ENCODE assay signal across 19 mouse cellular contexts in genomic region chr13:53468171-53468570, GRCm38 (mm10). TPM values are rescaled to one million over a fixed set of nuclear protein-coding genes. Genes with fewer than 3 reads are reported as not detected.
DNase-seq lines count a peak whose midpoint lies in the region; ATAC-seq lines count a peak whose summit lies in the region.
"Had no signal": no experiment of that assay in that cellular context is flagged by ENCODE, and none has a peak within 500 bp of the region (broad histone marks: within the 10 kb centered on the region; RNA-seq: fewer than 3 reads in every experiment).

No protein-coding gene starts in this region.

- 51% methylated on average over 14 of the region's 14 CpGs for WGBS in heart, embryonic 11.5 days (ENCODE audit: insufficient replicate concordance)
- 21% methylated on average over 14 of the region's 14 CpGs for WGBS in embryonic facial prominence, embryonic 10.5 days
- 17% methylated on average over 14 of the region's 14 CpGs for WGBS in hindbrain, embryonic 13.5 days
- WGBS in kidney, embryonic 15.5 days = 45% methylated on average over 14 of the region's 14 CpGs

- peaks cover 7% of the 10 kb centered on the region; the same call in 1 of the 2 replicates for H3K4me1 ChIP-seq in heart, embryonic 11.5 days (ENCODE audit: control insufficient read depth, insufficient read depth, low read length)
- peaks cover 81% of the 10 kb centered on the region for H3K4me1 ChIP-seq in embryonic facial prominence, embryonic 10.5 days
- H3K4me1 ChIP-seq in hindbrain, embryonic 13.5 days (replicated peaks) = peaks cover 45% of the 10 kb centered on the region
- H3K4me1 ChIP-seq in kidney, embryonic 15.5 days = peaks cover 33% of the 10 kb centered on the region
- H3K4me1 ChIP-seq: liver, embryonic 13.5 days had no signal

- no peaks in the 10 kb centered on the region for H3K36me3 ChIP-seq in heart, embryonic 11.5 days (ENCODE audit: control insufficient read depth, insufficient read depth, low read length)
- H3K36me3 ChIP-seq in embryonic facial prominence, embryonic 10.5 days (replicated peaks) = 0 out of 2 replicates have a peak, but pooled peaks cover 3% of the 10 kb centered on the region
- no peaks in the 10 kb centered on the region for H3K36me3 ChIP-seq in hindbrain, embryonic 13.5 days
- no peaks in the 10 kb centered on the region for H3K36me3 ChIP-seq in kidney, embryonic 15.5 days
- H3K36me3 ChIP-seq: heart, embryonic 13.5 days; intestine, embryonic 15.5 days; liver, embryonic 13.5 days; stomach, embryonic 15.5 days had no signal

- no peak overlapping the region for H3K9ac ChIP-seq in heart, embryonic 11.5 days (ENCODE audit: low read depth, low read length)
- H3K9ac ChIP-seq in hindbrain, embryonic 13.5 days = no peak overlapping the region
- no peak overlapping the region for H3K9ac ChIP-seq in kidney, embryonic 15.5 days
- H3K9ac ChIP-seq: heart, embryonic 13.5 days; intestine, embryonic 15.5 days; liver, embryonic 13.5 days; stomach, embryonic 15.5 days had no signal

- no peak for DNase-seq in heart, postnatal 36 days
- peak; percentile 35 for DNase-seq in embryonic facial prominence, embryonic 10.5 days (ENCODE audit: low spot score)
- peak; percentile 47 for DNase-seq in neural tube, embryonic 10.5 days (ENCODE audit: extremely low spot score, low spot score)
- no peak for DNase-seq in adrenal gland, adult 8-10 months
- no peak for DNase-seq in thymus, postnatal 0 days (ENCODE audit: low spot score)
- DNase-seq: cerebellum, adult 8-10 months; kidney, postnatal 36 days; layer of hippocampus, postnatal 36 days; liver, embryonic 13.5 days; lung, postnatal 14 days; right cerebral cortex, postnatal 4 days; thymus, postnatal 36 days had no signal

- H3K4me3 ChIP-seq in heart, embryonic 11.5 days (ENCODE audit: low read depth, low read length) = no peak overlapping the region
- H3K4me3 ChIP-seq in embryonic facial prominence, embryonic 10.5 days = peak overlapping the region; percentile 78
- peak overlapping the region; percentile 14; the same call in 1 of the 2 replicates for H3K4me3 ChIP-seq in hindbrain, embryonic 13.5 days
- H3K4me3 ChIP-seq in kidney, embryonic 15.5 days (replicated peaks) = no peak overlapping the region
- H3K4me3 ChIP-seq: heart, embryonic 13.5 days; intestine, embryonic 15.5 days; liver, embryonic 13.5 days; stomach, embryonic 15.5 days had no signal

- peaks cover 59% of the 10 kb centered on the region for H3K27me3 ChIP-seq in heart, embryonic 11.5 days (ENCODE audit: control insufficient read depth, insufficient read depth, low read length)
- H3K27me3 ChIP-seq in embryonic facial prominence, embryonic 10.5 days (replicated peaks; ENCODE audit: low read depth, poor library complexity, severe bottlenecking) = peaks cover 100% of the 10 kb centered on the region
- H3K27me3 ChIP-seq in hindbrain, embryonic 13.5 days = peaks cover 95% of the 10 kb centered on the region
- H3K27me3 ChIP-seq in kidney, embryonic 15.5 days = peaks cover 99% of the 10 kb centered on the region

- no peaks in the 10 kb centered on the region for H3K9me3 ChIP-seq in heart, embryonic 11.5 days (replicated peaks; ENCODE audit: control insufficient read depth, low read length)
- no peaks in the 10 kb centered on the region for H3K9me3 ChIP-seq in embryonic facial prominence, embryonic 10.5 days
- no peaks in the 10 kb centered on the region for H3K9me3 ChIP-seq in hindbrain, embryonic 13.5 days
- no peaks in the 10 kb centered on the region for H3K9me3 ChIP-seq in kidney, embryonic 15.5 days (replicated peaks)
- H3K9me3 ChIP-seq: heart, embryonic 13.5 days; intestine, embryonic 15.5 days; liver, embryonic 13.5 days; stomach, embryonic 15.5 days had no signal

- no peak for ATAC-seq in heart, embryonic 11.5 days (replicated peaks; ENCODE audit: insufficient number of reproducible peaks, low FRiP score, low TSS enrichment)
- ATAC-seq in hindbrain, embryonic 13.5 days (ENCODE audit: low FRiP score) = no peak
- ATAC-seq in kidney, embryonic 15.5 days (replicated peaks; ENCODE audit: low FRiP score) = no peak
- ATAC-seq: intestine, embryonic 15.5 days had no signal

- no peak overlapping the region for H3K27ac ChIP-seq in heart, embryonic 11.5 days (ENCODE audit: low read depth, low read length)
- peak overlapping the region; percentile 51; the same call in 1 of the 2 replicates for H3K27ac ChIP-seq in embryonic facial prominence, embryonic 10.5 days (replicated peaks)
- no peak overlapping the region for H3K27ac ChIP-seq in hindbrain, embryonic 13.5 days
- H3K27ac ChIP-seq in kidney, embryonic 15.5 days = no peak overlapping the region
- H3K27ac ChIP-seq: heart, embryonic 13.5 days; intestine, embryonic 15.5 days; liver, embryonic 13.5 days; stomach, embryonic 15.5 days had no signal

- intact Hi-C loops in heart, postnatal 36 days (cut with DNase I) = no loop called here

- H3K4me2 ChIP-seq in heart, embryonic 11.5 days = peak overlapping the region; percentile 6; the same call in 1 of the 2 replicates
- peak overlapping the region; percentile 35 for H3K4me2 ChIP-seq in hindbrain, embryonic 13.5 days
- H3K4me2 ChIP-seq in kidney, embryonic 15.5 days = no peak overlapping the region
- H3K4me2 ChIP-seq: intestine, embryonic 15.5 days; liver, embryonic 13.5 days; stomach, embryonic 15.5 days had no signal

RNA-seq across cellular contexts. Expression of gene Msx2, which starts 4.7 kb away (rescaled TPM):
- polyA plus RNA-seq in heart, embryonic 11.5 days (2014; fragmentation: Nextera tagmentation; extraction: Ambion mirVana) = 10.8 and 10.9 TPM in 2 replicates
- under 1 TPM; 0.62 to 0.67 TPM for total RNA-seq in heart, postnatal 36 days (2021)
- polyA plus RNA-seq in embryonic facial prominence, embryonic 10.5 days (2016; fragmentation: Nextera tagmentation; extraction: Ambion mirVana) = 41.4 and 57.6 TPM in 2 replicates
- polyA plus RNA-seq in hindbrain, embryonic 13.5 days (2015; fragmentation: Nextera tagmentation; extraction: Ambion mirVana) = 7.5 and 8.3 TPM in 2 replicates
- 1 to 10 TPM; 1.2 to 1.5 (median 1.4) TPM for total RNA-seq in adrenal gland, adult 8-10 months (2022)
- polyA plus RNA-seq in kidney, embryonic 15.5 days (2015; fragmentation: Nextera tagmentation; extraction: Ambion mirVana) = 0.99 and 1.5 TPM in 2 replicates
- polyA plus RNA-seq in thymus, postnatal 0 days (2015; fragmentation: Nextera tagmentation; extraction: Ambion mirVana) = 0.07 TPM in 1 of 2 replicates, not detected in the other
- total RNA-seq: monocyte, adult 5-6 weeks had no signal

Comparison
In these comparisons a context has a peak if more than half of its experiments do, and no peak if none do; other contexts are left out.
1. H3K4me3 ChIP-seq: peak in embryonic facial prominence, embryonic 10.5 days (single experiment) and hindbrain, embryonic 13.5 days (single experiment); none in heart, embryonic 11.5 days (single experiment) and kidney, embryonic 15.5 days (single experiment).
2. DNase-seq: peak in embryonic facial prominence, embryonic 10.5 days (single experiment) and neural tube, embryonic 10.5 days (single experiment); none in heart, postnatal 36 days (0 of 2), adrenal gland, adult 8-10 months (single experiment) and thymus, postnatal 0 days (single experiment).